Mouse (Mus musculus): ENCODE results near the gene Ppp2r5b. TPM values are rescaled to one million over a fixed set of nuclear protein-coding genes. Genes with fewer than 3 reads are reported as not detected.

The Ppp2r5b gene
- polyA plus RNA-seq, 1 experiment from 2014 or later = 21.2 TPM

- no peak for DNase-seq (ENCODE audit: low spot score)
These were observed 40.2 kb upstream of the Ppp2r5b start for GRCm38 (mm10) chr19:6275740-6276389.

GRCm38 (mm10) chr19:6273998-6274608 is 38.4 kb upstream of the Ppp2r5b start:
- H3K27ac ChIP-seq = no peak overlapping the region
- no peaks in the 10 kb centered on the region for H3K36me3 ChIP-seq
- H3K9me3 ChIP-seq = no peaks in the 10 kb centered on the region
- H3K4me1 ChIP-seq = peaks cover 34% of the 10 kb centered on the region
- WGBS = 88% methylated on average over 13 of the region's 13 CpGs
- no peaks in the 10 kb centered on the region for H3K27me3 ChIP-seq (ENCODE audit: insufficient read depth, poor library complexity, severe bottlenecking)
- H3K4me3 ChIP-seq = no peak overlapping the region
- DNase-seq (ENCODE audit: low spot score) = no peak

More at GRCm38 (mm10) chr19:6275740-6276389, 40.2 kb upstream of the Ppp2r5b start:
- WGBS = 8% methylated on average over 15 of the region's 15 CpGs
- H3K27me3 ChIP-seq (ENCODE audit: insufficient read depth, poor library complexity, severe bottlenecking) = no peaks in the 10 kb centered on the region
- H3K4me1 ChIP-seq = peaks cover 50% of the 10 kb centered on the region
- H3K9me3 ChIP-seq = no peaks in the 10 kb centered on the region
- H3K27ac ChIP-seq = peak overlapping the region; percentile 91
- peak overlapping the region; percentile 89 for H3K4me3 ChIP-seq
- peaks cover 17% of the 10 kb centered on the region for H3K36me3 ChIP-seq

GRCm38 (mm10) chr19:6273592-6273991 is 37.9 kb upstream of the Ppp2r5b start:
- peaks cover 29% of the 10 kb centered on the region for H3K4me1 ChIP-seq
- 80% methylated on average over 4 of the region's 4 CpGs for whole genome bisulfite sequencing
- no peaks in the 10 kb centered on the region for H3K9me3 ChIP-seq
- H3K27ac ChIP-seq = no peak overlapping the region
- no peaks in the 10 kb centered on the region for H3K27me3 ChIP-seq (ENCODE audit: insufficient read depth, poor library complexity, severe bottlenecking)
- no peak for DNase-seq (ENCODE audit: low spot score)
- H3K36me3 ChIP-seq = no peaks in the 10 kb centered on the region
- no peak overlapping the region for H3K4me3 ChIP-seq

- H3K27me3 ChIP-seq (ENCODE audit: insufficient read depth, poor library complexity, severe bottlenecking) = no peaks in the 10 kb centered on the region
- H3K9me3 ChIP-seq = no peaks in the 10 kb centered on the region
- WGBS = 65% methylated on average over 4 of the region's 4 CpGs
- no peak overlapping the region for H3K4me3 ChIP-seq
- peaks cover 23% of the 10 kb centered on the region for H3K4me1 ChIP-seq
- no peak for DNase-seq (ENCODE audit: low spot score)
- no peak overlapping the region for H3K27ac ChIP-seq
- H3K36me3 ChIP-seq = no peaks in the 10 kb centered on the region
These were observed 37.1 kb upstream of the Ppp2r5b start for GRCm38 (mm10) chr19:6272738-6273137.

GRCm38 (mm10) chr19:6272053-6272452 is 36.4 kb upstream of the Ppp2r5b start:
- Histone ChIP-seq H3K4me1 (peaks cover 18% of the 10 kb centered on the region), H3K27ac (no peak overlapping the region), H3K4me3 (no peak overlapping the region), H3K27me3 (ENCODE audit: insufficient read depth, poor library complexity, severe bottlenecking) (no peaks in the 10 kb centered on the region), H3K9me3 (no peaks in the 10 kb centered on the region), H3K36me3 (no peaks in the 10 kb centered on the region)
- WGBS = 62% methylated on average over 7 of the region's 7 CpGs
- no peak for DNase-seq (ENCODE audit: low spot score)

GRCm38 (mm10) chr19:6271206-6271605 is 35.5 kb upstream of the Ppp2r5b start:
- H3K4me1 ChIP-seq = peaks cover 16% of the 10 kb centered on the region
- no peak overlapping the region; the same call in none of the 2 replicates for H3K27ac ChIP-seq
- 0 out of 2 replicates have a peak overlapping the region, but pooled peaks have one; percentile 9 for H3K4me3 ChIP-seq
- no peaks in the 10 kb centered on the region for H3K9me3 ChIP-seq
- 32% methylated on average over 8 of the region's 8 CpGs for WGBS
- no peaks in the 10 kb centered on the region for H3K27me3 ChIP-seq (ENCODE audit: insufficient read depth, poor library complexity, severe bottlenecking)
- no peak for DNase-seq (ENCODE audit: low spot score)
- H3K36me3 ChIP-seq = no peaks in the 10 kb centered on the region

GRCm38 (mm10) chr19:6270661-6271060 is 35.0 kb upstream of the Ppp2r5b start:
- H3K4me3 ChIP-seq = 0 out of 2 replicates have a peak overlapping the region, but pooled peaks have one; percentile 9
- DNase-seq (ENCODE audit: low spot score) = no peak
- H3K36me3 ChIP-seq = no peaks in the 10 kb centered on the region
- WGBS = 48% methylated on average over 9 of the region's 9 CpGs
- no peaks in the 10 kb centered on the region for H3K9me3 ChIP-seq
- H3K27me3 ChIP-seq (ENCODE audit: insufficient read depth, poor library complexity, severe bottlenecking) = no peaks in the 10 kb centered on the region
- peaks cover 11% of the 10 kb centered on the region for H3K4me1 ChIP-seq
- H3K27ac ChIP-seq = no peak overlapping the region; the same call in none of the 2 replicates

GRCm38 (mm10) chr19:6269798-6270475 is 34.3 kb upstream of the Ppp2r5b start:
- H3K4me3 ChIP-seq = no peak overlapping the region
- H3K9me3 ChIP-seq = no peaks in the 10 kb centered on the region
- H3K27me3 ChIP-seq (ENCODE audit: insufficient read depth, poor library complexity, severe bottlenecking) = no peaks in the 10 kb centered on the region
- H3K27ac ChIP-seq = no peak overlapping the region
- 86% methylated on average over 8 of the region's 8 CpGs for WGBS
- H3K36me3 ChIP-seq = no peaks in the 10 kb centered on the region
- H3K4me1 ChIP-seq = peaks cover 7% of the 10 kb centered on the region
- no peak for DNase-seq (ENCODE audit: low spot score)

GRCm38 (mm10) chr19:6268670-6269132 is 33.0 kb upstream of the Ppp2r5b start:
- Histone ChIP-seq H3K4me1 (peaks cover 7% of the 10 kb centered on the region), H3K4me3 (no peak overlapping the region), H3K27ac (no peak overlapping the region), H3K36me3 (no peaks in the 10 kb centered on the region), H3K9me3 (no peaks in the 10 kb centered on the region), H3K27me3 (ENCODE audit: insufficient read depth, poor library complexity, severe bottlenecking) (no peaks in the 10 kb centered on the region)
- DNase-seq (ENCODE audit: low spot score) = no peak
- 78% methylated on average over 7 of the region's 7 CpGs for WGBS

- Histone ChIP-seq H3K27me3 (ENCODE audit: insufficient read depth, poor library complexity, severe bottlenecking) (no peaks in the 10 kb centered on the region), H3K36me3 (no peaks in the 10 kb centered on the region), H3K4me3 (no peak overlapping the region), H3K4me1 (peaks cover 7% of the 10 kb centered on the region), H3K27ac (no peak overlapping the region), H3K9me3 (no peaks in the 10 kb centered on the region)
- peak; percentile 94 for DNase-seq (ENCODE audit: low spot score)
- 13% methylated on average over 8 of the region's 8 CpGs for WGBS
These were observed 32.5 kb upstream of the Ppp2r5b start for GRCm38 (mm10) chr19:6268170-6268528.

GRCm38 (mm10) chr19:6267306-6268169 is 31.9 kb upstream of the Ppp2r5b start:
- Histone ChIP-seq H3K9me3 (no peaks in the 10 kb centered on the region), H3K36me3 (peaks cover 2% of the 10 kb centered on the region), H3K4me1 (peaks cover 7% of the 10 kb centered on the region), H3K27me3 (ENCODE audit: insufficient read depth, poor library complexity, severe bottlenecking) (no peaks in the 10 kb centered on the region), H3K4me3 (no peak overlapping the region), H3K27ac (no peak overlapping the region)
- WGBS = 66% methylated on average over 11 of the region's 11 CpGs
- DNase-seq (ENCODE audit: low spot score) = no peak

- Histone ChIP-seq H3K4me3 (no peak overlapping the region), H3K36me3 (peaks cover 20% of the 10 kb centered on the region), H3K9me3 (no peaks in the 10 kb centered on the region), H3K27me3 (ENCODE audit: insufficient read depth, poor library complexity, severe bottlenecking) (no peaks in the 10 kb centered on the region), H3K27ac (no peak overlapping the region), H3K4me1 (peaks cover 3% of the 10 kb centered on the region)
- 61% methylated on average over 6 of the region's 6 CpGs for WGBS
- DNase-seq (ENCODE audit: low spot score) = no peak
These were observed 30.1 kb upstream of the Ppp2r5b start for GRCm38 (mm10) chr19:6265727-6266182.
